In the genomic region with DNA sequence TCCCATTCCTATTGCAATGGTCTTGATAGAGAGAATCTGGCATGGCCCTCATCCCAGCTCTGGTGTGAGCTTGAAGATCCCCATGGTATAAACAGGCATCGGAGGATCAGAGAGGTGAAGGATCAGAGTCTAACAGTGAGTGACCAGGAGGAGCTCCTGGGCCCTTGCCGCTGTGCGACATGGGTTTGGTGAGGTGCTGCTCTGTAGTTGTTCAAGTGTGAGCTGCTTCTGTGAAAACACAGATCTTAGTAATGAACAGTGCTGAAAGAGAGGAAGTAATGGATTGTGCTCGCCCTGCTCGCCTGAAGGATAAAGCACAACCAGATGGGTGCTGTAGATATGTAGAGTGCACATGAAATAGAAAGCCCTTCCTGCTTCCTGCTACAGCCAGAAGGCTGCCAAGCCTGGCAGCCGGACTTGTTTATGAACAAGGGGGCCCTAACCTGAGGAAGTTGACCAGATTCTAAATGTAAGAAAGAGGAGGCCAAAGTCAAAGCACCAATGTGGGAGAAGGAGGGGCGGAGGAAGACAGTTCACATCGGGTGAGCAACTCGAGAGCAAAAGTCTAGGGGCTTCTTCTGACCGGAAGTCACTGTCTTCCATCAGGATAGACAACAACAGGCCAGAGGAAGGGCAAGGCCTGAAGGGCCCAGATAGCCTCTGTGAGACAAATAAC, we compare ENCODE assay signal across 8 mouse cellular contexts.
DNase-seq lines count a peak whose midpoint lies in the region; ATAC-seq and TF ChIP-seq lines count a peak whose summit lies in the region.

No protein-coding gene starts in this region.

- no peaks in the 10 kb centered on the region for H3K27me3 ChIP-seq in MEL (ENCODE audit: control insufficient read depth in 1 of 2, insufficient read depth in 2 of 2, low read length in 2 of 2)
- no peaks in the 10 kb centered on the region for H3K27me3 ChIP-seq in intestine, embryonic 15.5 days (replicated peaks)
- no peaks in the 10 kb centered on the region for H3K27me3 ChIP-seq in liver, postnatal 0 days (ENCODE audit: insufficient read depth, low read length)
- H3K27me3 ChIP-seq in midbrain, embryonic 11.5 days (ENCODE audit: control insufficient read depth, insufficient read depth, low read length) = no peaks in the 10 kb centered on the region

- no peaks in the 10 kb centered on the region for H3K79me2 ChIP-seq in MEL (ENCODE audit: control insufficient read depth, insufficient read depth, low read length, poor library complexity)

- TF ChIP-seq POLR2A in MEL (IDR thresholded peaks at IDR 0.05; ENCODE audit: control insufficient read depth in 1 of 2, insufficient read depth in 1 of 2, low read depth in 1 of 2, low read length in 2 of 2, poor library complexity in 1 of 2) = peak in 1 of 2 experiments; percentile 24; a peak in 1 of 4 replicates
- TF ChIP-seq POLR2A in cortical plate, adult 2 months (IDR thresholded peaks at IDR 0.05; ENCODE audit: extremely low read depth, insufficient read depth, low read length) = no peak

- peak overlapping the region; percentile 44 for H3K9ac ChIP-seq in MEL (ENCODE audit: control insufficient read depth, low read depth, low read length, poor library complexity, severe bottlenecking)
- H3K9ac ChIP-seq in intestine, embryonic 15.5 days = no peak overlapping the region
- H3K9ac ChIP-seq in liver, postnatal 0 days (replicated peaks) = no peak overlapping the region; the same call in 1 of the 2 replicates
- H3K9ac ChIP-seq in midbrain, embryonic 11.5 days (ENCODE audit: low read length) = no peak overlapping the region

- DNase-seq in MEL (ENCODE audit: low read depth, low spot score) = peak; percentile 90
- DNase-seq in liver, postnatal 0 days = no peak
- DNase-seq in yolk sac, embryonic 10.5 days (ENCODE audit: low spot score) = no peak
- DNase-seq in embryo, embryonic 10 days (ENCODE audit: low spot score) = no peak
- DNase-seq in midbrain, embryonic 11.5 days (ENCODE audit: low spot score, missing footprints) = no peak
- no peak for DNase-seq in urinary bladder, adult 2 months (ENCODE audit: low spot score)

- TF ChIP-seq CTCF in MEL (IDR thresholded peaks at IDR 0.05 in 2 of 3, conservative IDR thresholded peaks at IDR 0.05 in 1 of 3; ENCODE audit: control insufficient read depth in 1 of 3, insufficient read depth in 1 of 3, low read depth in 2 of 3, low read length in 3 of 3, poor library complexity in 1 of 3, severe bottlenecking in 1 of 3) = no peak
- no peak for TF ChIP-seq CTCF in cortical plate, adult 2 months (IDR thresholded peaks at IDR 0.05; ENCODE audit: extremely low read depth, insufficient read depth, low read length)
- TF ChIP-seq CTCF in liver, postnatal 0 days (IDR thresholded peaks at IDR 0.05; ENCODE audit: low read depth) = no peak

- H3K36me3 ChIP-seq in MEL (ENCODE audit: control insufficient read depth in 1 of 2, insufficient read depth in 2 of 2, low read length in 2 of 2) = peaks cover 26 to 27% of the 10 kb centered on the region in 2 experiments
- H3K36me3 ChIP-seq in intestine, embryonic 15.5 days = 0 out of 2 replicates have a peak, but pooled peaks cover 9% of the 10 kb centered on the region
- peaks cover 81% of the 10 kb centered on the region for H3K36me3 ChIP-seq in liver, postnatal 0 days (replicated peaks; ENCODE audit: insufficient read depth, low read length)
- H3K36me3 ChIP-seq in midbrain, embryonic 11.5 days (ENCODE audit: control insufficient read depth, insufficient read depth, low read length) = peaks cover 22% of the 10 kb centered on the region

- no peak overlapping the region; the same call in 1 of the 2 replicates for H3K4me2 ChIP-seq in intestine, embryonic 15.5 days (replicated peaks)
- peak overlapping the region; percentile 57 for H3K4me2 ChIP-seq in liver, postnatal 0 days (ENCODE audit: low read depth, low read length)
- no peak overlapping the region for H3K4me2 ChIP-seq in midbrain, embryonic 11.5 days

- WGBS in intestine, embryonic 15.5 days = 52% methylated on average over 10 of the region's 10 CpGs
- 43% methylated on average over 10 of the region's 10 CpGs for WGBS in liver, postnatal 0 days (ENCODE audit: insufficient replicate concordance)
- 88% methylated on average over 10 of the region's 10 CpGs for WGBS in midbrain, embryonic 11.5 days

- no peak for TF ChIP-seq RAD21 in MEL (IDR thresholded peaks at IDR 0.05; ENCODE audit: low read depth, low read length)

- H3K9me3 ChIP-seq in MEL (replicated peaks; ENCODE audit: insufficient read depth, low read length) = no peaks in the 10 kb centered on the region
- H3K9me3 ChIP-seq in intestine, embryonic 15.5 days = no peaks in the 10 kb centered on the region
- H3K9me3 ChIP-seq in liver, postnatal 0 days (ENCODE audit: low read length) = no peaks in the 10 kb centered on the region
- no peaks in the 10 kb centered on the region for H3K9me3 ChIP-seq in midbrain, embryonic 11.5 days (ENCODE audit: control insufficient read depth, low read length)

- peak; percentile 85 to 86 for TF ChIP-seq EP300 in MEL (IDR thresholded peaks at IDR 0.05; ENCODE audit: low read depth in 1 of 2, low read length in 2 of 2)
- peak; percentile 64 for TF ChIP-seq EP300 in liver, postnatal 0 days (IDR thresholded peaks at IDR 0.05; ENCODE audit: low read depth)

- peaks cover 20% of the 10 kb centered on the region in 2 experiments for H3K4me1 ChIP-seq in MEL (ENCODE audit: control insufficient read depth in 1 of 2, insufficient read depth in 2 of 2, low read length in 2 of 2)
- peaks cover 2% of the 10 kb centered on the region; the same call in 1 of the 2 replicates for H3K4me1 ChIP-seq in cortical plate, adult 2 months (ENCODE audit: control insufficient read depth, insufficient read depth, low read length)
- H3K4me1 ChIP-seq in intestine, embryonic 15.5 days (replicated peaks) = peaks cover 29% of the 10 kb centered on the region
- peaks cover 62% of the 10 kb centered on the region for H3K4me1 ChIP-seq in liver, postnatal 0 days (ENCODE audit: insufficient read depth)
- H3K4me1 ChIP-seq in midbrain, embryonic 11.5 days (ENCODE audit: control insufficient read depth, insufficient read depth, low read length) = no peaks in the 10 kb centered on the region

- ATAC-seq in intestine, embryonic 15.5 days = no peak
- peak; percentile 40 for ATAC-seq in liver, postnatal 0 days
- ATAC-seq in midbrain, embryonic 11.5 days (ENCODE audit: low FRiP score) = no peak

- peak overlapping the region; percentile 83 for H3K27ac ChIP-seq in MEL (ENCODE audit: control insufficient read depth, low read depth, low read length)
- H3K27ac ChIP-seq in cortical plate, adult 2 months (ENCODE audit: insufficient read depth, low read length) = 0 out of 2 replicates have a peak overlapping the region, but pooled peaks have one; percentile 29
- H3K27ac ChIP-seq in intestine, embryonic 15.5 days = peak overlapping the region; percentile 51; the same call in 1 of the 2 replicates
- peak overlapping the region; percentile 70 for H3K27ac ChIP-seq in liver, postnatal 0 days (ENCODE audit: low read depth)
- H3K27ac ChIP-seq in midbrain, embryonic 11.5 days (ENCODE audit: low read depth, low read length) = no peak overlapping the region

- H3K4me3 ChIP-seq in MEL (ENCODE audit: control insufficient read depth in 1 of 2, insufficient read depth in 1 of 2, low read depth in 2 of 2, low read length in 2 of 2) = peak overlapping the region; percentile 14 to 34; a peak in 3 of 4 replicates
- no peak overlapping the region for H3K4me3 ChIP-seq in cortical plate, adult 2 months (ENCODE audit: insufficient read depth, low read length)
- no peak overlapping the region for H3K4me3 ChIP-seq in intestine, embryonic 15.5 days (replicated peaks)
- H3K4me3 ChIP-seq in liver, postnatal 0 days (ENCODE audit: low read depth, low read length) = peak overlapping the region; percentile 3; the same call in 1 of the 2 replicates
- H3K4me3 ChIP-seq in midbrain, embryonic 11.5 days (ENCODE audit: low read depth, low read length) = no peak overlapping the region

TF ChIP-seq in MEL, 35 proteins besides CTCF, POLR2A, EP300 and RAD21 (continues in another document):
- no peak for TF ChIP-seq NRF1 (IDR thresholded peaks at IDR 0.05; ENCODE audit: insufficient read depth, low read depth, low read length, poor library complexity, severe bottlenecking)
- TF ChIP-seq UBTF (IDR thresholded peaks at IDR 0.05; ENCODE audit: borderline replicate concordance, insufficient read depth, low read depth, low read length) = no peak
- peak; percentile 93 for TF ChIP-seq RCOR1 (IDR thresholded peaks at IDR 0.05; ENCODE audit: low read depth, low read length)
- TF ChIP-seq GABPA (IDR thresholded peaks at IDR 0.05; ENCODE audit: low read depth, low read length) = no peak
- no peak for TF ChIP-seq USF1 (IDR thresholded peaks at IDR 0.05; ENCODE audit: low read depth, low read length)
- TF ChIP-seq ZMIZ1 (IDR thresholded peaks at IDR 0.05; ENCODE audit: low read depth, low read length) = no peak
- TF ChIP-seq MEF2A (IDR thresholded peaks at IDR 0.05; ENCODE audit: extremely low read depth, insufficient replicate concordance, low read depth, low read length, poor library complexity, severe bottlenecking) = no peak
- TF ChIP-seq NELFE (IDR thresholded peaks at IDR 0.05; ENCODE audit: low read depth, low read length) = no peak
- peak; percentile 36; the same call in 1 of the 2 replicates for TF ChIP-seq MAZ (IDR thresholded peaks at IDR 0.05; ENCODE audit: low read depth, low read length)
- peak; percentile 56; the same call in 1 of the 2 replicates for TF ChIP-seq MXI1 (IDR thresholded peaks at IDR 0.05; ENCODE audit: low read depth, low read length)
- TF ChIP-seq ZKSCAN1 (IDR thresholded peaks at IDR 0.05; ENCODE audit: low read depth, low read length) = no peak
- TF ChIP-seq HCFC1 (IDR thresholded peaks at IDR 0.05; ENCODE audit: low read depth, low read length) = 0 out of 2 replicates have a peak, but pooled peaks have one; percentile 29
- TF ChIP-seq ETS1 (IDR thresholded peaks at IDR 0.05; ENCODE audit: low read depth, low read length) = peak; percentile 82
- TF ChIP-seq MAFK (IDR thresholded peaks at IDR 0.05; ENCODE audit: borderline replicate concordance, low read depth, low read length) = no peak
- no peak for TF ChIP-seq MYB (IDR thresholded peaks at IDR 0.05; ENCODE audit: low read depth, low read length)
- TF ChIP-seq BHLHE40 (IDR thresholded peaks at IDR 0.05; ENCODE audit: borderline replicate concordance, low read depth, low read length) = peak; percentile 86
- TF ChIP-seq SIN3A (IDR thresholded peaks at IDR 0.05; ENCODE audit: low read length) = peak; percentile 78
- TF ChIP-seq USF2 (IDR thresholded peaks at IDR 0.05; ENCODE audit: borderline replicate concordance in 1 of 2, insufficient read depth in 1 of 2, low read depth in 1 of 2, low read length in 2 of 2) = no peak
- TF ChIP-seq CHD1 (IDR thresholded peaks at IDR 0.05; ENCODE audit: low read depth, low read length) = no peak
- TF ChIP-seq SMC3 (IDR thresholded peaks at IDR 0.05; ENCODE audit: low read depth, low read length) = no peak
- TF ChIP-seq ZNF384 (IDR thresholded peaks at IDR 0.05; ENCODE audit: low read depth, low read length) = no peak
- 0 out of 2 replicates have a peak, but pooled peaks have one; percentile 38 for TF ChIP-seq MYC (IDR thresholded peaks at IDR 0.05; ENCODE audit: low read depth, low read length)

Comparison
In these comparisons a context has a peak if more than half of its experiments do, and no peak if none do; other contexts are left out.
1. H3K4me3 ChIP-seq: peak in MEL (2 of 2) and liver, postnatal 0 days (single experiment); none in cortical plate, adult 2 months (single experiment), intestine, embryonic 15.5 days (single experiment) and midbrain, embryonic 11.5 days (single experiment).